Mouse (Mus musculus) forebrain, postnatal 0 days (tissue): ENCODE measurements at regions not wholly inside any gene's neighbourhood (a gene's known extent, or its start where the extent isn't known, plus 50 kb on each side); places are given as distances from the start of the nearest gene placed in this dataset.
A peak's percentile ranks its signal among the peaks of the same experiment; 100 is the strongest.

Experiments
- ATAC-seq: fragments of 200-750 bp; cut with Nextera tagmentation; 2 replicates; pipeline ENCODE4 v1.8.0; 2017; ENCODE audit warnings: mild to moderate bottlenecking, moderate library complexity
- DNase-seq: peaks from one replicate; pipeline ENCODE4 v3.0.0-alpha.2; 2015
- H3K27ac ChIP-seq: fragments of 300-500 bp; sonication (generic); 2 replicates; pipeline ENCODE4 v1.5.1; 2014; ENCODE audit warnings: low read depth, mild to moderate bottlenecking, antibody characterized with exemption, low read length, moderate library complexity, mixed read lengths
- H3K27me3 ChIP-seq: fragments of 300-500 bp; sonication (generic); 2 replicates; pipeline ENCODE4 v1.6.1; 2014; ENCODE audit warnings: mild to moderate bottlenecking, low read length, mixed read lengths; ENCODE audit not compliant: insufficient read depth
- H3K36me3 ChIP-seq: fragments of 300-500 bp; sonication (generic); 2 replicates; pipeline ENCODE4 v1.6.1; 2014; ENCODE audit warnings: mild to moderate bottlenecking, moderate library complexity; ENCODE audit not compliant: insufficient read depth
- H3K4me1 ChIP-seq: fragments of 300-500 bp; sonication (generic); 2 replicates; pipeline ENCODE4 v1.6.1; 2014; ENCODE audit warnings: antibody characterized with exemption; ENCODE audit not compliant: insufficient read depth
- H3K4me2 ChIP-seq: fragments of 300-500 bp; sonication (generic); 2 replicates; pipeline ENCODE4 v1.6.1; 2014; ENCODE audit warnings: low read depth, mild to moderate bottlenecking, moderate library complexity
- H3K4me3 ChIP-seq: fragments of 300-500 bp; sonication (generic); 2 replicates; pipeline ENCODE4 v1.5.1; 2014; ENCODE audit warnings: low read depth, low read length, mixed read lengths
- H3K9ac ChIP-seq: fragments of 300-500 bp; sonication (generic); 2 replicates; pipeline ENCODE4 v1.6.1; 2014; ENCODE audit warnings: mild to moderate bottlenecking
- H3K9me3 ChIP-seq: fragments of 300-500 bp; sonication (generic); 2 replicates; pipeline ENCODE4 v1.6.1; 2016; ENCODE audit warnings: low read length
- CTCF ChIP-seq: sonication (generic); IDR thresholded peaks from 2 replicates; pipeline ENCODE4 v1.5.1; 2016; ENCODE audit warnings: antibody characterized with exemption, control low read depth, low read depth
- WGBS: fragments of 180-500 bp; shearing (Covaris S2); extraction: QIAGEN DNeasy Blood & Tissue Kit; methylation state at CpG from one replicate; pipeline ENCODE4 v1.1.7; 2014; 5-methylcytosine and 5-hydroxymethylcytosine counted together

GRCm38 (mm10) chrX:167152611-167153010, 56.5 kb downstream of the Tmsb4x start:
- 52% methylated on average over 4 of the region's 4 CpGs for WGBS
- Histone ChIP-seq H3K27ac (no peak overlapping the region), H3K4me2 (no peak overlapping the region), H3K4me1 (no peaks in the 10 kb centered on the region), H3K9me3 (no peaks in the 10 kb centered on the region), H3K4me3 (no peak overlapping the region), H3K36me3 (no peaks in the 10 kb centered on the region), H3K9ac (no peak overlapping the region), H3K27me3 (no peaks in the 10 kb centered on the region)
- DNase-seq (peak; percentile 52), ATAC-seq (no peak)
- no peak for TF ChIP-seq CTCF

- Histone ChIP-seq H3K36me3 (no peaks in the 10 kb centered on the region), H3K9ac (no peak overlapping the region), H3K4me3 (no peak overlapping the region), H3K9me3 (no peaks in the 10 kb centered on the region), H3K27me3 (no peaks in the 10 kb centered on the region), H3K4me2 (no peak overlapping the region), H3K4me1 (no peaks in the 10 kb centered on the region), H3K27ac (no peak overlapping the region)
- TF ChIP-seq CTCF = no peak
- DNase-seq (no peak), ATAC-seq (no peak)
- WGBS = 35% methylated on average over 3 of the region's 3 CpGs
These were observed 57.8 kb downstream of the Tmsb4x start for GRCm38 (mm10) chrX:167151341-167151740.

- 86% methylated on average over 4 of the region's 4 CpGs for WGBS
- ATAC-seq = peak; percentile 62
- DNase-seq = no peak
These were observed 59.7 kb downstream of the Tmsb4x start for GRCm38 (mm10) chrX:167149400-167149799.

GRCm38 (mm10) chrX:167146513-167147360, 62.4 kb downstream of the Tmsb4x start:
- no peaks in the 10 kb centered on the region for H3K36me3 ChIP-seq
- no peak overlapping the region for H3K4me2 ChIP-seq
- DNase-seq = peak; percentile 13
- H3K4me3 ChIP-seq = no peak overlapping the region
- WGBS = 80% methylated on average over 8 of the region's 8 CpGs
- 0 out of 2 replicates have a peak, but pooled peaks have one; percentile 20 for ATAC-seq
- no peak overlapping the region; the same call in 1 of the 2 replicates for H3K27ac ChIP-seq
- H3K27me3 ChIP-seq = no peaks in the 10 kb centered on the region
- H3K9me3 ChIP-seq = no peaks in the 10 kb centered on the region
- H3K9ac ChIP-seq = no peak overlapping the region
- no peaks in the 10 kb centered on the region for H3K4me1 ChIP-seq
- no peak for TF ChIP-seq CTCF

More at GRCm38 (mm10) chrX:167149400-167149799, 59.7 kb downstream of the Tmsb4x start:
- Histone ChIP-seq H3K27ac (no peak overlapping the region), H3K4me1 (no peaks in the 10 kb centered on the region), H3K4me3 (no peak overlapping the region), H3K36me3 (no peaks in the 10 kb centered on the region), H3K27me3 (no peaks in the 10 kb centered on the region), H3K4me2 (no peak overlapping the region), H3K9me3 (no peaks in the 10 kb centered on the region), H3K9ac (no peak overlapping the region)
- TF ChIP-seq CTCF = no peak

GRCm38 (mm10) chrX:167145508-167146182, 63.5 kb downstream of the Tmsb4x start:
- no peak for TF ChIP-seq CTCF
- H3K27me3 ChIP-seq = no peaks in the 10 kb centered on the region
- no peaks in the 10 kb centered on the region for H3K4me1 ChIP-seq
- WGBS = 74% methylated on average over 11 of the region's 11 CpGs
- H3K27ac ChIP-seq = no peak overlapping the region
- no peak overlapping the region for H3K4me2 ChIP-seq
- H3K9me3 ChIP-seq = no peaks in the 10 kb centered on the region
- ATAC-seq = no peak
- H3K36me3 ChIP-seq = no peaks in the 10 kb centered on the region
- no peak for DNase-seq
- H3K9ac ChIP-seq = no peak overlapping the region
- H3K4me3 ChIP-seq = no peak overlapping the region

GRCm38 (mm10) chrX:167139110-167139509, 70.0 kb downstream of the Tmsb4x start:
- 71% methylated on average over 2 of the region's 2 CpGs for WGBS
- no peak for TF ChIP-seq CTCF
- H3K36me3 ChIP-seq = no peaks in the 10 kb centered on the region
- H3K27me3 ChIP-seq = no peaks in the 10 kb centered on the region
- ATAC-seq (no peak), DNase-seq (no peak)
- no peak overlapping the region for H3K27ac ChIP-seq
- H3K9ac ChIP-seq = no peak overlapping the region
- no peaks in the 10 kb centered on the region for H3K4me1 ChIP-seq
- H3K4me3 ChIP-seq = no peak overlapping the region
- no peaks in the 10 kb centered on the region for H3K9me3 ChIP-seq
- no peak overlapping the region for H3K4me2 ChIP-seq

GRCm38 (mm10) chrX:167134250-167134649, 74.9 kb downstream of the Tmsb4x start:
- no peak for TF ChIP-seq CTCF
- ATAC-seq (no peak), DNase-seq (no peak)
- Histone ChIP-seq H3K27ac (no peak overlapping the region), H3K9ac (no peak overlapping the region), H3K9me3 (no peaks in the 10 kb centered on the region), H3K4me1 (no peaks in the 10 kb centered on the region), H3K36me3 (no peaks in the 10 kb centered on the region), H3K4me2 (no peak overlapping the region), H3K4me3 (no peak overlapping the region), H3K27me3 (no peaks in the 10 kb centered on the region; the same call in 1 of the 2 replicates)
- 85% methylated on average over 3 of the region's 3 CpGs for WGBS
